Mouse (Mus musculus) limb, embryonic 10.5 days (tissue): ENCODE measurements around the gene Gm49368. TPM values are rescaled to one million over a fixed set of nuclear protein-coding genes. Genes with fewer than 3 reads are reported as not detected.

Experiments used
- DNase-seq: peaks from one replicate; pipeline ENCODE4 v3.0.0-alpha.2; 2017; ENCODE audit warnings: low spot score
- H3K27ac ChIP-seq: fragments of 300-500 bp; sonication (generic); 2 replicates; pipeline ENCODE4 v1.5.1; 2016; ENCODE audit warnings: mild to moderate bottlenecking
- H3K27me3 ChIP-seq: fragments of 300-500 bp; sonication (generic); 2 replicates; pipeline ENCODE4 v1.6.1; 2016; ENCODE audit warnings: low read depth, mild to moderate bottlenecking; ENCODE audit not compliant: poor library complexity, severe bottlenecking
- H3K36me3 ChIP-seq: fragments of 300-500 bp; sonication (generic); 2 replicates; pipeline ENCODE4 v1.6.1; 2016; ENCODE audit warnings: mild to moderate bottlenecking, moderate library complexity
- H3K4me1 ChIP-seq: fragments of 300-500 bp; sonication (generic); 2 replicates; pipeline ENCODE4 v1.6.1; 2016
- H3K4me3 ChIP-seq: fragments of 300-500 bp; sonication (generic); 2 replicates; pipeline ENCODE4 v1.5.1; 2016; ENCODE audit warnings: mild to moderate bottlenecking, moderate library complexity
- H3K9me3 ChIP-seq: fragments of 300-500 bp; sonication (generic); replicated peaks from 2 replicates; pipeline ENCODE4 v1.6.1; 2016; ENCODE audit warnings: mild to moderate bottlenecking
- WGBS: fragments of 180-500 bp; shearing (Covaris S2); methylation state at CpG from one replicate; pipeline ENCODE4 v1.1.7; 2016; 5-methylcytosine and 5-hydroxymethylcytosine counted together
- polyA plus RNA-seq: library from polyadenylated mRNA; unstranded; fragments of >200 nt; fragmentation: Nextera tagmentation; extraction: Ambion mirVana; gene quantifications from 2 replicates; pipeline ENCODE4 v1.2.1, GENCODE M21; 2016

The Gm49368 gene
- polyA plus RNA-seq, 1 experiment from 2014 or later, result not detected

- H3K36me3 ChIP-seq, result no peaks in the 10 kb centered on the region
- no peaks in the 10 kb centered on the region for H3K27me3 ChIP-seq
- H3K4me3 ChIP-seq, result no peak overlapping the region
- H3K9me3 ChIP-seq, result no peaks in the 10 kb centered on the region
- H3K27ac ChIP-seq, result no peak overlapping the region
- 93% methylated on average over 4 of the region's 4 CpGs for WGBS
- no peaks in the 10 kb centered on the region for H3K4me1 ChIP-seq
- DNase-seq, result no peak
Measured at GRCm38 (mm10) chr7:128164001-128164400, 101.5 kb downstream of the Gm49368 start.

DNA sequence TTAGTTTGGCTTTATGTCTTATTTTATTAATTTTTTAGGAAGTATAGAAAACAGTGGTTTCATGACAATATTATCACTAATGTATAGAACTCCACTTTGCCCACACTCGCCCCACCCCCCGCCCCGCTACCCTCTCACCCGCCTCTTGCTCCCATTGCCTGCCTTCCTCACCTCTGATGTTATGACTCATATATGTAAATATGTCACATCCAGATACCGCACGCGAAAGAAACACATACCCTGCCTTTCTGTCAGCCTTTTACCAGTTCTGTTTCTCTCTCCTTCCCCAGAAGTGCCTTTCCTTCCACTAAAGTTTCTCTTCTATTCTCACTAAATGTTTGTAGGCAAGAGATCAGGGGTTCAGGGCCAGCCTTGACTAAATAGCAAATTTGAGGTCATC is 103.9 kb downstream of the Gm49368 start:
- no peaks in the 10 kb centered on the region for H3K4me1 ChIP-seq
- H3K27ac ChIP-seq, result no peak overlapping the region
- no peaks in the 10 kb centered on the region for H3K9me3 ChIP-seq
- H3K4me3 ChIP-seq, result no peak overlapping the region
- WGBS, result 89% methylated on average over 7 of the region's 7 CpGs
- H3K36me3 ChIP-seq, result no peaks in the 10 kb centered on the region
- no peaks in the 10 kb centered on the region for H3K27me3 ChIP-seq
- no peak for DNase-seq

- Histone ChIP-seq H3K4me3 (no peak overlapping the region), H3K27ac (no peak overlapping the region), H3K9me3 (no peaks in the 10 kb centered on the region), H3K27me3 (no peaks in the 10 kb centered on the region), H3K4me1 (no peaks in the 10 kb centered on the region), H3K36me3 (no peaks in the 10 kb centered on the region)
- WGBS, result 81% methylated on average over 3 of the region's 3 CpGs
- DNase-seq, result no peak
Measured at GRCm38 (mm10) chr7:128169996-128170395, 107.5 kb downstream of the Gm49368 start.

Other genes starting within 250 kb of the Gm49368 start
- gene Stx4a, start 238.4 kb upstream of the Gm49368 start, polyA plus RNA-seq, result 20.2 and 28.5 TPM in 2 replicates
- gene Stx1b, start 238.1 kb upstream of the Gm49368 start, polyA plus RNA-seq, result 3.9 and 9.3 TPM in 2 replicates
- 20.0 and 20.3 TPM in 2 replicates for gene Zfp646, start 186.5 kb upstream of the Gm49368 start, polyA plus RNA-seq
- gene Zfp668, start 185.9 kb upstream of the Gm49368 start, polyA plus RNA-seq, result 47.9 and 48.0 TPM in 2 replicates
- gene Prss53, start 171.7 kb upstream of the Gm49368 start, polyA plus RNA-seq, result 0.50 and 0.75 TPM in 2 replicates
- gene Gm21974, start 167.2 kb upstream of the Gm49368 start, polyA plus RNA-seq, result not detected in 2 replicates
- 48.3 and 51.8 TPM in 2 replicates for gene Vkorc1, start 167.1 kb upstream of the Gm49368 start, polyA plus RNA-seq
- gene Bckdk, start 158.6 kb upstream of the Gm49368 start, polyA plus RNA-seq, result 130 and 137 TPM in 2 replicates
- gene Kat8, start 150.2 kb upstream of the Gm49368 start, polyA plus RNA-seq, result 48.0 and 53.0 TPM in 2 replicates
- 6.3 and 7.2 TPM in 2 replicates for gene Prss8, start 132.6 kb upstream of the Gm49368 start, polyA plus RNA-seq
- 9.7 and 10.1 TPM in 2 replicates for gene Prss36, start 116.0 kb upstream of the Gm49368 start, polyA plus RNA-seq
- 408 and 469 TPM in 2 replicates for gene Fus, start 95.2 kb upstream of the Gm49368 start, polyA plus RNA-seq
- 5.2 and 6.5 TPM in 2 replicates for gene Pycard, start 68.8 kb upstream of the Gm49368 start, polyA plus RNA-seq
- gene Trim72, start 58.7 kb upstream of the Gm49368 start, polyA plus RNA-seq, result not detected in 2 replicates
- gene Itgam, start within 50 bp of the Gm49368 start, polyA plus RNA-seq, result 0.28 and 0.40 TPM in 2 replicates
- not detected in 2 replicates for gene Itgax, start 66.9 kb downstream of the Gm49368 start, polyA plus RNA-seq
- not detected in 2 replicates for gene Itgad, start 91.7 kb downstream of the Gm49368 start, polyA plus RNA-seq
- 0.23 and 0.51 TPM in 2 replicates for gene Cox6a2, start 143.7 kb downstream of the Gm49368 start, polyA plus RNA-seq
- gene Armc5, start 174.7 kb downstream of the Gm49368 start, polyA plus RNA-seq, result 17.8 and 20.0 TPM in 2 replicates
- 7.7 and 10.6 TPM in 2 replicates for gene 9130023H24Rik, start 175.3 kb downstream of the Gm49368 start, polyA plus RNA-seq
- gene Tgfb1i1, start 184.1 kb downstream of the Gm49368 start, polyA plus RNA-seq, result 12.9 and 14.5 TPM in 2 replicates
- 0.33 and 0.50 TPM in 2 replicates for gene Slc5a2, start 203.0 kb downstream of the Gm49368 start, polyA plus RNA-seq
- gene BC017158, start 235.5 kb downstream of the Gm49368 start, polyA plus RNA-seq, result 27.9 and 28.4 TPM in 2 replicates